Mouse (Mus musculus) brain, adult 2 months (tissue): ENCODE data around the gene Rassf2.
A peak's percentile ranks its signal among the peaks of the same experiment; 100 is the strongest.

ENCODE experiments used
- DNase-seq: peaks from one replicate; pipeline ENCODE4 v3.0.0; 2011; ENCODE audit warnings: low read depth, low spot score

Rassf2 gene

GRCm38 (mm10) chr2:132034590-132035469 is 4.8 kb upstream of the Rassf2 start:
- no peak for DNase-seq

GRCm38 (mm10) chr2:132031364-132032095 is 1.5 kb upstream of the Rassf2 start:
- DNase-seq: no peak

GRCm38 (mm10) chr2:132030418-132031363 is 633 bp upstream of the Rassf2 start:
- DNase-seq: peak; percentile 89

GRCm38 (mm10) chr2:132028894-132029605 is 1.0 kb downstream of the Rassf2 start:
- peak; percentile 36 for DNase-seq

- DNase-seq: no peak
These were observed 2.0 kb downstream of the Rassf2 start for GRCm38 (mm10) chr2:132028107-132028506.

GRCm38 (mm10) chr2:132027366-132027765 is 2.7 kb downstream of the Rassf2 start:
- DNase-seq: peak; percentile 38

GRCm38 (mm10) chr2:132024028-132024427 is 6.0 kb downstream of the Rassf2 start:
- no peak for DNase-seq

GRCm38 (mm10) chr2:132022621-132023020 is 7.4 kb downstream of the Rassf2 start:
- no peak for DNase-seq

- no peak for DNase-seq
These were observed 8.4 kb downstream of the Rassf2 start for GRCm38 (mm10) chr2:132021616-132022015.

GRCm38 (mm10) chr2:132020991-132021541 is 9.0 kb downstream of the Rassf2 start:
- peak; percentile 37 for DNase-seq

- no peak for DNase-seq
These were observed 9.6 kb downstream of the Rassf2 start for GRCm38 (mm10) chr2:132020420-132020819.

- DNase-seq: no peak
These were observed 10.7 kb downstream of the Rassf2 start for GRCm38 (mm10) chr2:132019372-132019811.

- DNase-seq: no peak
These were observed 11.9 kb downstream of the Rassf2 start for GRCm38 (mm10) chr2:132018156-132018555.

GRCm38 (mm10) chr2:132017611-132018010 is 12.4 kb downstream of the Rassf2 start:
- DNase-seq: peak; percentile 38

- DNase-seq: no peak
These were observed 14.0 kb downstream of the Rassf2 start for GRCm38 (mm10) chr2:132016034-132016433.

GRCm38 (mm10) chr2:132013152-132013551 is 16.9 kb downstream of the Rassf2 start:
- no peak for DNase-seq

- DNase-seq: no peak
These were observed 19.3 kb downstream of the Rassf2 start for GRCm38 (mm10) chr2:132010781-132011180.

GRCm38 (mm10) chr2:132008186-132008585 is 21.9 kb downstream of the Rassf2 start:
- DNase-seq: no peak

GRCm38 (mm10) chr2:132007475-132007819 is 22.6 kb downstream of the Rassf2 start:
- DNase-seq: no peak
